Mouse (Mus musculus): Measurements from ENCODE around the gene Zfp444. TPM values are rescaled to one million over a fixed set of nuclear protein-coding genes. Genes with fewer than 3 reads are reported as not detected.

Zfp444 gene
- 10 to 100 TPM; 34.7 to 36.0 TPM for polyA plus RNA-seq (2012; fragmentation: generic; extraction: Trizol)

GRCm38 (mm10) chr7:6172006-6172649, at the start of gene Zfp444:
Zfp444 (plus strand) TSS chr7:6172226.

GRCm38 (mm10) chr7:6155901-6156411, 16.1 kb upstream of the Zfp444 start, which contains the start of gene Zfp787:
Zfp787 (minus strand) TSS chr7:6155997.

GRCm38 (mm10) chr7:6196790-6197189, 24.8 kb downstream of the Zfp444 start, which contains the start of gene Galp:
Galp (plus strand) TSS chr7:6197090.

GRCm38 (mm10) chr7:6221978-6222377, 50.0 kb downstream of the Zfp444 start, which contains the start of gene Zscan5b:
Zscan5b (plus strand) TSS chr7:6222278.

Other genes with a start within 250 kb of the Zfp444 start
- gene Vmn1r65, start 161.2 kb upstream of the Zfp444 start, polyA plus RNA-seq (2012; fragmentation: generic; extraction: Trizol): not detected
- not detected for gene Nlrp4c, start 127.1 kb upstream of the Zfp444 start, polyA plus RNA-seq (2012; fragmentation: generic; extraction: Trizol)
- gene Zfp787, start 16.2 kb upstream of the Zfp444 start, polyA plus RNA-seq (2012; fragmentation: generic; extraction: Trizol): 10 to 100 TPM; 26.5 to 32.4 TPM
- not detected for gene Galp, start 24.9 kb downstream of the Zfp444 start, polyA plus RNA-seq (2012; fragmentation: generic; extraction: Trizol)
- not detected for gene Zscan5b, start 50.1 kb downstream of the Zfp444 start, polyA plus RNA-seq (2012; fragmentation: generic; extraction: Trizol)
- not detected for gene Epp13, start 80.5 kb downstream of the Zfp444 start, polyA plus RNA-seq (2012; fragmentation: generic; extraction: Trizol)
- gene Zfp667, start 114.4 kb downstream of the Zfp444 start, polyA plus RNA-seq (2012; fragmentation: generic; extraction: Trizol): 1 to 10 TPM in 1 of 2 experiments, under 1 TPM in 1; 0.18 to 1.0 TPM
- under 1 TPM in 1 of 2 experiments, not detected in 1; 0.04 TPM for gene Zfp583, start 159.1 kb downstream of the Zfp444 start, polyA plus RNA-seq (2012; fragmentation: generic; extraction: Trizol)
- gene Gm3854, start 171.5 kb downstream of the Zfp444 start, polyA plus RNA-seq (2012; fragmentation: generic; extraction: Trizol): not detected
- under 1 TPM; 0.05 to 0.53 TPM for gene Zfp78, start 191.1 kb downstream of the Zfp444 start, polyA plus RNA-seq (2012; fragmentation: generic; extraction: Trizol)
- gene Zfp28, start 211.1 kb downstream of the Zfp444 start, polyA plus RNA-seq (2012; fragmentation: generic; extraction: Trizol): 1 to 10 TPM in 1 of 2 experiments, under 1 TPM in 1; 0.37 to 4.0 TPM
- under 1 TPM in 1 of 2 experiments, not detected in 1; 0.06 TPM for gene Smim17, start 226.5 kb downstream of the Zfp444 start, polyA plus RNA-seq (2012; fragmentation: generic; extraction: Trizol)
- under 1 TPM in 1 of 2 experiments, not detected in 1; 0.01 TPM for gene Gm20715, start 238.1 kb downstream of the Zfp444 start, polyA plus RNA-seq (2012; fragmentation: generic; extraction: Trizol)